Mouse (Mus musculus) myocyte (in vitro differentiated cells): Measurements from ENCODE around the gene Stat3.

Source experiments
- E2F4 ChIP-seq: IDR thresholded peaks from one replicate; pipeline ENCODE4 v1.6.1; 2011; ENCODE audit warnings: mild to moderate bottlenecking, control low read depth, moderate library complexity; ENCODE audit not compliant: insufficient read depth
- MAX ChIP-seq: IDR thresholded peaks from one replicate; pipeline ENCODE4 v1.6.1; 2011; ENCODE audit warnings: low read depth, mild to moderate bottlenecking, control low read depth
- POLR2A ChIP-seq: IDR thresholded peaks from one replicate; pipeline ENCODE4 v1.6.1; 2011; ENCODE audit warnings: low read depth, mild to moderate bottlenecking, control low read depth, moderate library complexity; ENCODE audit not compliant: insufficient read length
- TCF12 ChIP-seq: IDR thresholded peaks from one replicate; pipeline ENCODE4 v1.6.1; 2011; ENCODE audit warnings: mild to moderate bottlenecking, control low read depth; ENCODE audit not compliant: poor library complexity, insufficient read depth, severe bottlenecking

DNA sequence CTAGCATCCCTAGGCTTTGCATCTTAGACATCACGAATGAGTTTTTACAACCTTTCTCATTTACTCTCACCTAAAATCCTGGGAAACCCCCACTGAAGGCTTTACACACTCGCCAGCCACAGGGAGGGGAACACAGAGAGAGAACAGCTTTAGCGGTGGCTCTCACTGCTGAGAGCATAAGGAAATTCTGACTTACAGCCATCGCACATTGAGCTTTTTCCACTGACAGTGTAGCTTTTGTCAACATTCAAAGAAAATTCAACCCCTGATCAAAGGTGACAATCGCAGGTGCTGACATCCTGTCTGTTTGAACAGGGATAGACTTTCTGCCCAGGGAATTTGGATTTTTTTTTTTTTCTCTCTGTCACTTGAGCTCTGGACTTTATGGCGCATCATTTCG, 97.3 kb downstream of the Stat3 start:
- TF ChIP-seq POLR2A (no peak), E2F4 (no peak), TCF12 (no peak), MAX (no peak)
